Mouse (Mus musculus): ENCODE data around the gene Gm3512. TPM values are rescaled to one million over a fixed set of nuclear protein-coding genes. Genes with fewer than 3 reads are reported as not detected.
A peak's percentile ranks its signal among the peaks of the same experiment; 100 is the strongest.
"Not testable (repeated sequence)": the region's sequence is repeated elsewhere in the genome, so short reads cannot be mapped to it uniquely, and the experiment has no call there.

The Gm3512 gene
- 4.3 and 4.4 TPM in 2 replicates for polyA plus RNA-seq (2016; fragmentation: Nextera tagmentation; extraction: Ambion mirVana)

GRCm38 (mm10) chr14:7174483-7174971 is at the start of gene Gm3512:
Gene Gm3512, minus strand, starts transcription at chr14:7174533.
- no CpG with 5 or more reads among the region's 37 CpGs for WGBS
- H3K9me3 ChIP-seq, H3K27ac ChIP-seq: not testable (repeated sequence)

GRCm38 (mm10) chr14:7200070-7200469 is 25.7 kb upstream of the Gm3512 start:
- H3K36me3 ChIP-seq; H3K4me1 ChIP-seq; H3K27ac ChIP-seq; H3K9me3 ChIP-seq; DNase-seq (ENCODE audit: low spot score); H3K27me3 ChIP-seq (ENCODE audit: insufficient read depth, poor library complexity, severe bottlenecking); H3K4me3 ChIP-seq: not testable (repeated sequence)
- 89% methylated on average over 2 of the region's 3 CpGs for WGBS

More at GRCm38 (mm10) chr14:7174483-7174971, at the start of gene Gm3512:
- not testable (repeated sequence) for H3K27me3 ChIP-seq (ENCODE audit: insufficient read depth, poor library complexity, severe bottlenecking); H3K4me1 ChIP-seq; H3K4me3 ChIP-seq; DNase-seq (ENCODE audit: low spot score); H3K36me3 ChIP-seq

GRCm38 (mm10) chr14:7194440-7194839 is 20.1 kb upstream of the Gm3512 start, which contains the start of gene Gm16434:
Gene Gm16434, minus strand, starts transcription at chr14:7194540.
- H3K4me3 ChIP-seq; H3K9me3 ChIP-seq; H3K36me3 ChIP-seq; H3K4me1 ChIP-seq; DNase-seq (ENCODE audit: low spot score); H3K27me3 ChIP-seq (ENCODE audit: insufficient read depth, poor library complexity, severe bottlenecking); H3K27ac ChIP-seq: not testable (repeated sequence)
- WGBS, result no CpG with 5 or more reads among the region's 2 CpGs

GRCm38 (mm10) chr14:7125312-7125711 is 49.0 kb downstream of the Gm3512 start, which contains the start of gene Gm6676:
Gene Gm6676, minus strand, starts transcription at chr14:7125412.
- not testable (repeated sequence) for H3K27me3 ChIP-seq (ENCODE audit: insufficient read depth, poor library complexity, severe bottlenecking); H3K9me3 ChIP-seq; H3K4me1 ChIP-seq; H3K36me3 ChIP-seq; DNase-seq (ENCODE audit: low spot score); H3K27ac ChIP-seq; H3K4me3 ChIP-seq
- no CpG with 5 or more reads among the region's 2 CpGs for WGBS

GRCm38 (mm10) chr14:7105124-7105802 is 69.1 kb downstream of the Gm3512 start:
- H3K4me3 ChIP-seq, result peak overlapping the region; percentile 62
- WGBS, result 0% methylated on average over 7 of the region's 54 CpGs
- not testable (repeated sequence) for H3K9me3 ChIP-seq; H3K36me3 ChIP-seq; H3K4me1 ChIP-seq; H3K27me3 ChIP-seq (ENCODE audit: insufficient read depth, poor library complexity, severe bottlenecking)
- DNase-seq (ENCODE audit: low spot score), result peak; percentile 73
- peak overlapping the region; percentile 91 for H3K27ac ChIP-seq

Other genes with a start within 250 kb of the Gm3512 start
- not detected in 2 replicates for gene Gm6356, start 200.7 kb downstream of the Gm3512 start, polyA plus RNA-seq (2016; fragmentation: Nextera tagmentation; extraction: Ambion mirVana)
- 0.30 and 0.45 TPM in 2 replicates for gene Gm10406, start 147.1 kb downstream of the Gm3512 start, polyA plus RNA-seq (2016; fragmentation: Nextera tagmentation; extraction: Ambion mirVana)
- not detected in 2 replicates for gene Gm3685, start 129.6 kb downstream of the Gm3512 start, polyA plus RNA-seq (2016; fragmentation: Nextera tagmentation; extraction: Ambion mirVana)
- 0.72 and 1.3 TPM in 2 replicates for gene Gm3696, start 73.9 kb downstream of the Gm3512 start, polyA plus RNA-seq (2016; fragmentation: Nextera tagmentation; extraction: Ambion mirVana)
- not detected in 2 replicates for gene Gm6676, start 49.1 kb downstream of the Gm3512 start, polyA plus RNA-seq (2016; fragmentation: Nextera tagmentation; extraction: Ambion mirVana)
- gene Gm16434, start 20.0 kb upstream of the Gm3512 start, polyA plus RNA-seq (2016; fragmentation: Nextera tagmentation; extraction: Ambion mirVana), result not detected in 2 replicates
- gene Gm3727, start 90.2 kb upstream of the Gm3512 start, polyA plus RNA-seq (2016; fragmentation: Nextera tagmentation; extraction: Ambion mirVana), result not detected in 2 replicates
- 2.1 and 2.6 TPM in 2 replicates for gene Gm3739, start 140.5 kb upstream of the Gm3512 start, polyA plus RNA-seq (2016; fragmentation: Nextera tagmentation; extraction: Ambion mirVana)
- gene Gm5797, start 157.9 kb upstream of the Gm3512 start, polyA plus RNA-seq (2016; fragmentation: Nextera tagmentation; extraction: Ambion mirVana), result not detected in 2 replicates
- gene Gm8374, start 190.6 kb upstream of the Gm3512 start, polyA plus RNA-seq (2016; fragmentation: Nextera tagmentation; extraction: Ambion mirVana), result not detected in 2 replicates